Mouse (Mus musculus) forebrain, embryonic 10.5 days (tissue): ENCODE results near the gene Slc28a3. TPM values are rescaled to one million over a fixed set of nuclear protein-coding genes. Genes with fewer than 3 reads are reported as not detected.

Experiments
- DNase-seq: peaks from one replicate; pipeline ENCODE4 v3.0.0-alpha.2; 2017; ENCODE audit warnings: low spot score; ENCODE audit errors: extremely low spot score
- H3K27ac ChIP-seq: fragments of 300-500 bp; sonication (generic); 2 replicates; pipeline ENCODE4 v1.5.1; 2016; ENCODE audit warnings: mild to moderate bottlenecking
- H3K27me3 ChIP-seq: fragments of 300-500 bp; sonication (generic); 2 replicates; pipeline ENCODE4 v1.6.1; 2016; ENCODE audit warnings: mild to moderate bottlenecking; ENCODE audit not compliant: poor library complexity, severe bottlenecking
- H3K36me3 ChIP-seq: fragments of 300-500 bp; sonication (generic); replicated peaks from 2 replicates; pipeline ENCODE4 v1.6.1; 2016; ENCODE audit warnings: mild to moderate bottlenecking, moderate library complexity
- H3K4me1 ChIP-seq: fragments of 300-500 bp; sonication (generic); 2 replicates; pipeline ENCODE4 v1.6.1; 2016
- H3K4me3 ChIP-seq: fragments of 300-500 bp; sonication (generic); 2 replicates; pipeline ENCODE4 v1.5.1; 2016; ENCODE audit warnings: mild to moderate bottlenecking, moderate library complexity
- H3K9me3 ChIP-seq: fragments of 300-500 bp; sonication (generic); 2 replicates; pipeline ENCODE4 v1.6.1; 2016; ENCODE audit warnings: mild to moderate bottlenecking, moderate library complexity
- WGBS: fragments of 180-500 bp; shearing (Covaris S2); methylation state at CpG from one replicate; pipeline ENCODE4 v1.1.7; 2016; 5-methylcytosine and 5-hydroxymethylcytosine counted together
- polyA plus RNA-seq: library from polyadenylated mRNA; unstranded; fragments of >200 nt; fragmentation: Nextera tagmentation; extraction: Ambion mirVana; gene quantifications from 2 replicates; pipeline ENCODE4 v1.2.1, GENCODE M21; 2016

Slc28a3 gene
- polyA plus RNA-seq, 1 experiment from 2014 or later = 0.06 TPM

- H3K4me1 ChIP-seq = no peaks in the 10 kb centered on the region
- no peaks in the 10 kb centered on the region for H3K9me3 ChIP-seq
- H3K4me3 ChIP-seq = no peak overlapping the region
- 72% methylated on average over 5 of the region's 5 CpGs for WGBS
- H3K27ac ChIP-seq = no peak overlapping the region
- DNase-seq = no peak
- no peaks in the 10 kb centered on the region for H3K36me3 ChIP-seq
- no peaks in the 10 kb centered on the region for H3K27me3 ChIP-seq
These were observed 55.1 kb downstream of the Slc28a3 start for GRCm38 (mm10) chr13:58555561-58555960.

- H3K36me3 ChIP-seq = no peaks in the 10 kb centered on the region
- no peaks in the 10 kb centered on the region for H3K27me3 ChIP-seq
- no peak overlapping the region for H3K4me3 ChIP-seq
- 88% methylated on average over 4 of the region's 4 CpGs for WGBS
- no peak for DNase-seq
- H3K4me1 ChIP-seq = peaks cover 16% of the 10 kb centered on the region
- no peaks in the 10 kb centered on the region for H3K9me3 ChIP-seq
- H3K27ac ChIP-seq = no peak overlapping the region
These were observed 58.8 kb downstream of the Slc28a3 start for GRCm38 (mm10) chr13:58551924-58552323.

- no peak overlapping the region for H3K27ac ChIP-seq
- H3K4me1 ChIP-seq = peaks cover 31% of the 10 kb centered on the region
- no peaks in the 10 kb centered on the region for H3K9me3 ChIP-seq
- H3K27me3 ChIP-seq = no peaks in the 10 kb centered on the region
- 41% methylated on average over 7 of the region's 7 CpGs for WGBS
- peak; percentile 37 for DNase-seq
- no peaks in the 10 kb centered on the region for H3K36me3 ChIP-seq
- H3K4me3 ChIP-seq = no peak overlapping the region
These were observed 63.1 kb downstream of the Slc28a3 start for GRCm38 (mm10) chr13:58547570-58547969.

GRCm38 (mm10) chr13:58543688-58544408 lies 66.8 kb downstream of the Slc28a3 start:
- 65% methylated on average over 12 of the region's 12 CpGs for WGBS

GRCm38 (mm10) chr13:58543066-58543465 lies 67.6 kb downstream of the Slc28a3 start:
- WGBS = 45% methylated on average over 7 of the region's 7 CpGs
- H3K4me1 ChIP-seq = peaks cover 30% of the 10 kb centered on the region
- DNase-seq = peak; percentile 79
- no peaks in the 10 kb centered on the region for H3K36me3 ChIP-seq
- H3K4me3 ChIP-seq = no peak overlapping the region
- no peaks in the 10 kb centered on the region for H3K27me3 ChIP-seq
- H3K9me3 ChIP-seq = no peaks in the 10 kb centered on the region
- H3K27ac ChIP-seq = no peak overlapping the region

More at GRCm38 (mm10) chr13:58543688-58544408, 66.8 kb downstream of the Slc28a3 start:
- Histone ChIP-seq H3K9me3 (no peaks in the 10 kb centered on the region), H3K36me3 (no peaks in the 10 kb centered on the region), H3K27ac (no peak overlapping the region), H3K4me1 (peaks cover 31% of the 10 kb centered on the region), H3K27me3 (no peaks in the 10 kb centered on the region), H3K4me3 (no peak overlapping the region)
- DNase-seq = no peak

GRCm38 (mm10) chr13:58542601-58543041 lies 68.1 kb downstream of the Slc28a3 start:
- H3K27ac ChIP-seq = no peak overlapping the region
- 89% methylated on average over 10 of the region's 10 CpGs for WGBS
- H3K27me3 ChIP-seq = no peaks in the 10 kb centered on the region
- peaks cover 25% of the 10 kb centered on the region for H3K4me1 ChIP-seq
- DNase-seq = no peak
- no peaks in the 10 kb centered on the region for H3K9me3 ChIP-seq
- H3K4me3 ChIP-seq = no peak overlapping the region
- no peaks in the 10 kb centered on the region for H3K36me3 ChIP-seq

- H3K27me3 ChIP-seq = no peaks in the 10 kb centered on the region
- peaks cover 21% of the 10 kb centered on the region for H3K4me1 ChIP-seq
- 0 out of 2 replicates have a peak overlapping the region, but pooled peaks have one; percentile 6 for H3K27ac ChIP-seq
- DNase-seq = no peak
- H3K9me3 ChIP-seq = no peaks in the 10 kb centered on the region
- no peak overlapping the region for H3K4me3 ChIP-seq
- no peaks in the 10 kb centered on the region for H3K36me3 ChIP-seq
- WGBS = 75% methylated on average over 8 of the region's 8 CpGs
These were observed 68.5 kb downstream of the Slc28a3 start for GRCm38 (mm10) chr13:58542167-58542566.

- Histone ChIP-seq H3K4me1 (peaks cover 17% of the 10 kb centered on the region), H3K4me3 (no peak overlapping the region), H3K27ac (no peak overlapping the region), H3K9me3 (0 out of 2 replicates have a peak, but pooled peaks cover 3% of the 10 kb centered on the region), H3K27me3 (no peaks in the 10 kb centered on the region), H3K36me3 (no peaks in the 10 kb centered on the region)
- 86% methylated on average over 4 of the region's 4 CpGs for WGBS
- DNase-seq = no peak
These were observed 69.1 kb downstream of the Slc28a3 start for GRCm38 (mm10) chr13:58541620-58542019.

GRCm38 (mm10) chr13:58538966-58539365 lies 71.7 kb downstream of the Slc28a3 start:
- no peak overlapping the region for H3K4me3 ChIP-seq
- peaks cover 12% of the 10 kb centered on the region for H3K4me1 ChIP-seq
- DNase-seq = no peak
- H3K27me3 ChIP-seq = no peaks in the 10 kb centered on the region
- H3K27ac ChIP-seq = no peak overlapping the region
- H3K36me3 ChIP-seq = no peaks in the 10 kb centered on the region
- WGBS = 62% methylated on average over 7 of the region's 7 CpGs
- 0 out of 2 replicates have a peak, but pooled peaks cover 3% of the 10 kb centered on the region for H3K9me3 ChIP-seq

GRCm38 (mm10) chr13:58538366-58538765 lies 72.3 kb downstream of the Slc28a3 start:
- Histone ChIP-seq H3K4me3 (no peak overlapping the region), H3K9me3 (0 out of 2 replicates have a peak, but pooled peaks cover 3% of the 10 kb centered on the region), H3K27ac (no peak overlapping the region), H3K4me1 (peaks cover 6% of the 10 kb centered on the region; the same call in 1 of the 2 replicates), H3K36me3 (no peaks in the 10 kb centered on the region), H3K27me3 (no peaks in the 10 kb centered on the region)
- DNase-seq = no peak
- WGBS = 50% methylated on average over 4 of the region's 4 CpGs

GRCm38 (mm10) chr13:58537916-58538233 lies 72.8 kb downstream of the Slc28a3 start:
- Histone ChIP-seq H3K4me1 (peaks cover 4% of the 10 kb centered on the region; the same call in 1 of the 2 replicates), H3K27ac (no peak overlapping the region)
- 74% methylated on average over 6 of the region's 6 CpGs for WGBS

GRCm38 (mm10) chr13:58537232-58537915 lies 73.3 kb downstream of the Slc28a3 start:
- DNase-seq = no peak

More at GRCm38 (mm10) chr13:58537916-58538233, 72.8 kb downstream of the Slc28a3 start:
- Histone ChIP-seq H3K9me3 (0 out of 2 replicates have a peak, but pooled peaks cover 3% of the 10 kb centered on the region), H3K27me3 (no peaks in the 10 kb centered on the region), H3K4me3 (no peak overlapping the region), H3K36me3 (no peaks in the 10 kb centered on the region)
- DNase-seq = no peak

More at GRCm38 (mm10) chr13:58537232-58537915, 73.3 kb downstream of the Slc28a3 start:
- H3K27ac ChIP-seq = no peak overlapping the region
- peaks cover 4% of the 10 kb centered on the region; the same call in 1 of the 2 replicates for H3K4me1 ChIP-seq
- no peak overlapping the region for H3K4me3 ChIP-seq
- no peaks in the 10 kb centered on the region for H3K36me3 ChIP-seq
- no peaks in the 10 kb centered on the region for H3K27me3 ChIP-seq
- 0 out of 2 replicates have a peak, but pooled peaks cover 3% of the 10 kb centered on the region for H3K9me3 ChIP-seq
- 92% methylated on average over 6 of the region's 6 CpGs for WGBS
